Mouse (Mus musculus) liver, adult 2 months (tissue): Measurements from ENCODE around the gene Doc2a.

Experiments
- CTCF ChIP-seq: fragments of 200-500 bp; IDR thresholded peaks from 2 replicates; pipeline ENCODE4 v1.5.1; 2011; ENCODE audit warnings: low read depth, low read length, control low read depth
- POLR2A ChIP-seq: fragments of 200-500 bp; IDR thresholded peaks from 2 replicates; pipeline ENCODE4 v1.6.1; 2011; ENCODE audit warnings: low read length, control low read depth; ENCODE audit not compliant: insufficient read depth; ENCODE audit errors: extremely low read depth

DNA sequence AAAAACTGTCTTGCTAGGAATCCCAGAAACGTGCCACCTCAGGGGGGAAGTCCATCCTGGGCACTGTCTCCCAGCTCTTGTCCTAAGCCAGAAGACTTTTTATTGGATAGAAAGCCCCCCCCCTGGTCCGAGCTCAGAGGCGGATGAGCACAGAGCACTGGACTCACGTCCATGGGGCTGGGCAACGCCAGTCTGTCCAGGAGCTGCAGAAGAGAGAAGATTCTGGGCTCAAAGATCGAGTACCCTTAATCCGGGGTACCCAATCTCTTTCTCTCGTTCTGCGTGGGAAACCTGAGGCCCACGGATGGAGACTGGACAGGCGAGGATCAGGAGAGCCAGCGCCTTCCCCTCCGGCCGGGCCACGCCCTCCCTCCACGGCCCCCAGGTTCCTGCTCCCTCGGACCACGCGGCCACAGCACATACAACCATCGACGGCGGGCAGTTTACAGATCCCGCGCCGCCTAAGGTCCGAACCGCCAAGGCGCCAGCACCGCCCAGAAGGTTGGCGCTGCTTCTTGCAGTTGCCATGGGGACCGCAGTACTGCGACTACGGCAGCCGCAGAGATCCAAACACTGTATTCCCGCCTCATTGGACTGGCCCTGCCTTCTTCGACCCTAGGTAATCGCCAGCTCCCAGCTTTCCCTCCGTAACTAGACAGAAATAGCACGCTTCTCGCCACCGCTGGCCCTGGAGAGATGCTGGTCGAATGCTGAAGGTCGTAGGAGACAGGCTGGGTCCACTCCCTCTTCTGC lies 38.3 kb upstream of the Doc2a start:
- TF ChIP-seq CTCF = no peak
- TF ChIP-seq POLR2A = no peak
